Mouse (Mus musculus): ENCODE measurements at regions not wholly inside any gene's neighbourhood (a gene's known extent, or its start where the extent isn't known, plus 50 kb on each side); places are given as distances from the start of the nearest gene placed in this dataset.
"Not testable (repeated sequence)": the region's sequence is repeated elsewhere in the genome, so short reads cannot be mapped to it uniquely, and the experiment has no call there.

GRCm38 (mm10) chr4:79670203-79670891 is 1163.6 kb upstream of the Tyrp1 start:
- Histone ChIP-seq H3K27me3 (no peaks in the 10 kb centered on the region), H3K9me3 (no peaks in the 10 kb centered on the region), H3K27ac (replicated peaks) (no peak overlapping the region), H3K4me3 (no peak overlapping the region), H3K9ac (no peak overlapping the region), H3K36me3 (no peaks in the 10 kb centered on the region), H3K4me2 (no peak overlapping the region), H3K4me1 (replicated peaks) (no peaks in the 10 kb centered on the region)
- 89% methylated on average over 3 of the region's 3 CpGs for WGBS
- ATAC-seq (ENCODE audit: low FRiP score, low read depth), result no peak

- Histone ChIP-seq H3K27me3 (no peaks in the 10 kb centered on the region), H3K36me3 (no peaks in the 10 kb centered on the region), H3K9me3 (no peaks in the 10 kb centered on the region), H3K4me3 (no peak overlapping the region), H3K27ac (replicated peaks) (peak overlapping the region; percentile 1; the same call in 1 of the 2 replicates), H3K9ac (no peak overlapping the region), H3K4me2 (peak overlapping the region; percentile 4; the same call in 1 of the 2 replicates), H3K4me1 (replicated peaks) (0 out of 2 replicates have a peak, but pooled peaks cover 4% of the 10 kb centered on the region)
- 0 out of 2 replicates have a peak, but pooled peaks have one; percentile 27 for ATAC-seq (ENCODE audit: low FRiP score, low read depth)
- WGBS, result 46% methylated on average over 11 of the region's 11 CpGs
These were observed 1138.8 kb upstream of the Tyrp1 start for GRCm38 (mm10) chr4:79694787-79695763.

- ATAC-seq (ENCODE audit: low FRiP score, low read depth); H3K4me3 ChIP-seq; H3K27ac ChIP-seq (replicated peaks); H3K36me3 ChIP-seq; H3K27me3 ChIP-seq; H3K4me1 ChIP-seq (replicated peaks); H3K9me3 ChIP-seq; H3K9ac ChIP-seq; H3K4me2 ChIP-seq: not testable (repeated sequence)
- 93% methylated on average over 14 of the region's 14 CpGs for WGBS
These were observed 1113.0 kb upstream of the Tyrp1 start for GRCm38 (mm10) chr4:79720915-79721314.

GRCm38 (mm10) chr4:79724103-79724502 is 1109.8 kb upstream of the Tyrp1 start:
- H3K9ac ChIP-seq, result no peak overlapping the region

GRCm38 (mm10) chr4:79740925-79741560 is 1092.9 kb upstream of the Tyrp1 start:
- Histone ChIP-seq H3K27me3 (no peaks in the 10 kb centered on the region), H3K4me2 (no peak overlapping the region), H3K27ac (replicated peaks) (no peak overlapping the region), H3K9ac (no peak overlapping the region), H3K36me3 (no peaks in the 10 kb centered on the region), H3K4me1 (replicated peaks) (no peaks in the 10 kb centered on the region), H3K4me3 (no peak overlapping the region), H3K9me3 (peaks cover 4% of the 10 kb centered on the region; the same call in 1 of the 2 replicates)
- ATAC-seq (ENCODE audit: low FRiP score, low read depth), result peak; percentile 72; the same call in 1 of the 2 replicates
- 53% methylated on average over 1 of the region's 1 CpGs for WGBS

More at GRCm38 (mm10) chr4:79724103-79724502, 1109.8 kb upstream of the Tyrp1 start:
- H3K4me1 ChIP-seq (replicated peaks), result no peaks in the 10 kb centered on the region
- no peaks in the 10 kb centered on the region for H3K9me3 ChIP-seq
- no peak overlapping the region for H3K4me2 ChIP-seq
- H3K36me3 ChIP-seq, result no peaks in the 10 kb centered on the region
- no peaks in the 10 kb centered on the region for H3K27me3 ChIP-seq
- ATAC-seq (ENCODE audit: low FRiP score, low read depth), result no peak
- no peak overlapping the region for H3K4me3 ChIP-seq
- 20% methylated on average over 1 of the region's 1 CpGs for WGBS
- no peak overlapping the region for H3K27ac ChIP-seq (replicated peaks)

Measured in hindbrain, embryonic 15.5 days (tissue).